Mouse (Mus musculus): ENCODE results near the gene Sprr2d.

Gene Sprr2d

DNA sequence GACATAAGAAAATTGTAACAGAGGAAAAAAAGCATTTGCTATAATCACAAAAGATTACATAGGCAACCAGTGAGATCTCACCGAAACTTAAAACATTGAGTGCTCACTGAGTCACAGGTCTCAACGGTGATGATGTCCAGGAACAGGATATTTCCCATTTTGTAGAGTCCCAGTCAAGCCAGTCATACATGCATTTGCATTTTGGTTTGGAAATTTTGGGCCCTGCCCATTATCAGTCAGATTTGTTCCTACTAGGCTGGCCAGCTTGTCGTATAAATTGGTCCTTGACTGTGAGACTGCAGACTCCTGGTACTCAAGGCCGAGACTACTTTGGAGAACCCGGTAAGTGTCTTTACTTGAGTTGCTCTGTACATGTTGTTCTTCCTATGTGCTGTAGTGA, at the start of gene Sprr2d:
TSS of gene Sprr2d (plus strand) at position 301 of the 400 bp plus-strand sequence.
- no peak for DNase-seq

DNA sequence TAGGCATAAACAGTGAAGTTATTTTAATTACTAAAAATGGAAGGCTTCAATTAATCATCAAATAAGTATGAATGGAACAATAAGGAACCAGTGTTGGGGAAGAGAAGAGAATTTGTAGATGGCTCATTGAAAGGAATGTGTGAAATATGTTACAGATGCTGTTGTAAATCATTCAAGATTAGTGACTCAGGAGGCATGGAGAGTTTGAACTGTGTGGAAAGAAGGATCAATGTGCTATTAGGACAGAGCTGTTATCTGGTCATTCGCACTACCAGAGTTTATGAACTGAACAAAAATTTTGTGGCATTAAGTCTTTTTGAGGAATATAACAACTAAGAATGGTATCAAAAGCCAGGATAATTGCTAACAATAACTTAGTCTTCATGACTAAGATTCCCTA, 31.5 kb upstream of the Sprr2d start:
- DNase-seq, result no peak

GRCm38 (mm10) chr3:92316320-92316719, 22.6 kb upstream of the Sprr2d start, which contains the start of gene Sprr2b:
Gene Sprr2b, plus strand, starts transcription at chr3:92316620.
- no peak for DNase-seq

GRCm38 (mm10) chr3:92317384-92317783, 21.6 kb upstream of the Sprr2d start:
- no peak for DNase-seq

GRCm38 (mm10) chr3:92336278-92336677, 2.7 kb upstream of the Sprr2d start:
- no peak for DNase-seq

DNA sequence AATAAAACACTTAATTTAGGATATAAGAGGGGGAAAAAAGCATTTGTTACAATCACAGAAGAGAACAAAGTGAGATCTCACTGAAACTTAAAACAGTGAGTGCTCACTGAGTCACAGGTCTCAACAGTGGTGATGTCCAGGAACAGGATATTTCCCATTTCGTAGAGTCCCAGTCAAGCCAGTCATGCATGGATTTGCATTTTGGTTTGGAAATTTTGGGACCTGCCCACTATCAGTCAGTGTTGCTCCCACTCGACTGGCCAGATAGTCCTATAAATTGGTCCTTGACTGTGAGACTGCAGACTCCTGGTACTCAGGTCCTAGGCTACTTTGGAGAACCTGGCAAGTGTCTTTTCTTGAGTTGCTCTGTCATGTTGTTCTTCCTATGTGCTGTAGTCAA, 12.9 kb downstream of the Sprr2d start, which contains the start of gene Sprr2e:
TSS of gene Sprr2e (plus strand) at position 301 of the 400 bp plus-strand sequence.
- DNase-seq, result no peak

DNA sequence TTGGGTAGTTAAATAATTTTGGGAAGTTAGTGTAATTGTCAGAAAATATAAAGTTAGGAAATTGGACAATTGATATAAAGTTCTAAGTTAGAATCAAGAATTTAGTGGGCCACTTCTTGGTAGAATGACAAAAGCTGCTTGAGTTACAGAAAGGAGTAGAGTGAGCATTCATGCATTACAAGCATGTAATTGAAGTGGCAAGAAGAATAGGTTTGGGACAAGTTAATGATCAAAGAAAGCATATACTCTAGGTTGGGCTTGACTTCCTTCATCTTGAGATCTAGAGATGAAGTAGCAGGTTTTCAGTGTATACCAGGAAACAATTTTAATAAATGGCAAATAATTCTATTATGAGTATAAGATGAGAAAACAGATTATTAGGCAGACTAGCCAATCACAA, 22.7 kb downstream of the Sprr2d start:
- DNase-seq, result no peak

- no peak for DNase-seq
Measured at GRCm38 (mm10) chr3:92364887-92365286, 25.9 kb downstream of the Sprr2d start, which contains the start of gene Sprr2f. Gene Sprr2f, plus strand, starts transcription at chr3:92365187.

- DNase-seq, result no peak
Measured at GRCm38 (mm10) chr3:92373613-92374012, 34.7 kb downstream of the Sprr2d start.

- no peak for DNase-seq
Measured at GRCm38 (mm10) chr3:92385385-92385784, 46.4 kb downstream of the Sprr2d start, which contains the start of gene Sprr2h. Gene Sprr2h, plus strand, starts transcription at chr3:92385685.
